Mouse (Mus musculus) kidney, embryonic 15.5 days (tissue): ENCODE measurements around the gene Cnnm1. TPM values are rescaled to one million over a fixed set of nuclear protein-coding genes. Genes with fewer than 3 reads are reported as not detected.

ENCODE experiments used
- ATAC-seq: fragments of 200-750 bp; cut with Nextera tagmentation; replicated peaks from 2 replicates; pipeline ENCODE4 v1.8.0; 2017; ENCODE audit warnings: moderate TSS enrichment; ENCODE audit not compliant: low FRiP score
- H3K27ac ChIP-seq: fragments of 300-500 bp; sonication (generic); 2 replicates; pipeline ENCODE4 v1.5.1; 2015; ENCODE audit warnings: mild to moderate bottlenecking, inconsistent platforms
- H3K27me3 ChIP-seq: fragments of 300-500 bp; sonication (generic); 2 replicates; pipeline ENCODE4 v1.6.1; 2015; ENCODE audit warnings: inconsistent platforms
- H3K36me3 ChIP-seq: fragments of 300-500 bp; sonication (generic); 2 replicates; pipeline ENCODE4 v1.6.1; 2015; ENCODE audit warnings: inconsistent platforms
- H3K4me1 ChIP-seq: fragments of 300-500 bp; sonication (generic); 2 replicates; pipeline ENCODE4 v1.6.1; 2015; ENCODE audit warnings: inconsistent platforms
- H3K4me2 ChIP-seq: fragments of 300-500 bp; sonication (generic); 2 replicates; pipeline ENCODE4 v1.6.1; 2015; ENCODE audit warnings: moderate library complexity, mild to moderate bottlenecking, inconsistent platforms
- H3K4me3 ChIP-seq: fragments of 300-500 bp; sonication (generic); replicated peaks from 2 replicates; pipeline ENCODE4 v1.5.1; 2015; ENCODE audit warnings: mild to moderate bottlenecking, inconsistent platforms
- H3K9ac ChIP-seq: fragments of 300-500 bp; sonication (generic); 2 replicates; pipeline ENCODE4 v1.6.1; 2015; ENCODE audit warnings: mild to moderate bottlenecking, inconsistent platforms
- H3K9me3 ChIP-seq: fragments of 300-500 bp; sonication (generic); replicated peaks from 2 replicates; pipeline ENCODE4 v1.6.1; 2016; ENCODE audit warnings: inconsistent platforms
- WGBS: fragments of 180-500 bp; shearing (Covaris S2); methylation state at CpG from one replicate; pipeline ENCODE4 v1.1.7; 2015; ENCODE audit warnings: mixed read lengths; 5-methylcytosine and 5-hydroxymethylcytosine counted together
- polyA plus RNA-seq: library from polyadenylated mRNA; unstranded; fragments of >200 nt; fragmentation: Nextera tagmentation; extraction: Ambion mirVana; gene quantifications from 2 replicates; pipeline ENCODE4 v1.2.1, GENCODE M21; 2015

Gene Cnnm1
- polyA plus RNA-seq, 1 experiment from 2014 or later = 0.19 TPM

DNA sequence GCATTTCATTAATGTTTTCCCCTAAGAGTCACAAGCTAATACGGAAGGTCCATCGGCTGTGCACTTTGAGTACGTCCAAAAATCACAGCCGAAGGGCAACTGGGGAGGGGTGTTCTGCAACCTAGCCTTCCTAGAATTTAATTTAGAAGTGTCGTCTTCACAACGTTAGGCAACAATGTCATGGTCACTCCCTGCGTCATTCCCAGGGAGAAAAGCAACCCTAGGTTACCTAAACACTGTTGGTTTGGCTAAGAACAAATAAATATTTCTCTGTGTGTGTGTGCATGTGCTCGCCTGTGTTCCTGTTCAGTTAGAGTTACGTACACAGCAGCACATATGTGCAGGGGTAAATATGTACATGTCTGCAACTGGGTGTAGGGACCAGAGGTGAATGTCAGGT is 85.8 kb downstream of the Cnnm1 start:
- Histone ChIP-seq H3K27me3 (peaks cover 15% of the 10 kb centered on the region), H3K4me2 (no peak overlapping the region), H3K9ac (no peak overlapping the region), H3K9me3 (no peaks in the 10 kb centered on the region), H3K27ac (no peak overlapping the region), H3K36me3 (no peaks in the 10 kb centered on the region), H3K4me3 (no peak overlapping the region), H3K4me1 (peaks cover 34% of the 10 kb centered on the region)
- 76% methylated on average over 9 of the region's 9 CpGs for WGBS
- ATAC-seq = no peak

DNA sequence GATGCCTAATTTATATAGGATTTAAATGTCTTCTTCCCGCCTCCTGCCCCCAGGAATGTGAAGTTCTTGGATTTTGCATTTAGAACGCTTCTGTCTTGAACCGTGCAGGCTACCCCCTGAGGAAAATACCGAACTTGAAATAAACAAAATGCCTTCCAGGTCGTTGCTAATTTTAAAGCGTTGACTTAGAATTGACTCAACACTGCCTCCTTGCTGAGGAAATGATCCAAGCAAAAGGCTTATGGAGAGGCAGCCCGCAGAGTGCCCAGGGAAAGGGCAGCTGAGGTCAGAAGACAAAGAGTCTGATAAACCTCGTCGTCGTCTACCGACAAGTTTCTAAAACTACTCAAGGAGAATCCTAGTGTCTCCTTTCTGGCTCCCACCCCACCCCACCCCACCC is 86.9 kb downstream of the Cnnm1 start:
- H3K27ac ChIP-seq = no peak overlapping the region
- no peaks in the 10 kb centered on the region for H3K36me3 ChIP-seq
- 15% methylated on average over 11 of the region's 11 CpGs for whole genome bisulfite sequencing
- H3K4me2 ChIP-seq = no peak overlapping the region
- no peak overlapping the region for H3K9ac ChIP-seq
- ATAC-seq = no peak
- H3K4me1 ChIP-seq = peaks cover 23% of the 10 kb centered on the region
- H3K4me3 ChIP-seq = no peak overlapping the region
- no peaks in the 10 kb centered on the region for H3K9me3 ChIP-seq
- peaks cover 22% of the 10 kb centered on the region for H3K27me3 ChIP-seq

DNA sequence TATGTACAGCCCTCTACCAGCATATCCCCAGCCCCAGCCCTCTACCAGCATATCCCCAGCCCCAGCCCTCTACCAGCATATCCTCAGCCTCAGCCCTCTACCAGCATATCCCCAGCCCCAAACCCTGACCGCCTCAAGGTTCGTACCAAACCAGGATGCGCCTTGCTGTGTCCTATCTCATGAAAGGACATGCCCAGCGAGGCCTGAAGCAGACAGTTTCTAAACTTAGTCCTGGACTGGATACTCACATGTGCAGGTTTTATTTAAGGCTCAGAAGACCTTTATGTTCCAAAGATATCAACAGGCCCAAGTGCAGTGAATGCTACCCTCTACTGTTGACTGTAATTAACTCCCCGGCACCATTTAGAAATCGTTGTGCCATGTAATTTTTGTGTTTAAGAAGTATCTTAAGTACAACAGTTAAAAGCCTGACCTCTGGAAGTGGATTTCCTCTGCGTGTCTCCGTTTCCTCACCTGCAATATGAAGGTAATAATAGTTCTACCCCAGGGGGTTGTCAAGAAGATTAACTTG is 87.9 kb downstream of the Cnnm1 start:
- no peak for ATAC-seq
- H3K9ac ChIP-seq = no peak overlapping the region
- 88% methylated on average over 8 of the region's 8 CpGs for WGBS
- H3K27me3 ChIP-seq = peaks cover 25% of the 10 kb centered on the region
- no peak overlapping the region for H3K27ac ChIP-seq
- no peak overlapping the region for H3K4me2 ChIP-seq
- peaks cover 18% of the 10 kb centered on the region for H3K4me1 ChIP-seq
- no peaks in the 10 kb centered on the region for H3K36me3 ChIP-seq
- no peak overlapping the region for H3K4me3 ChIP-seq
- no peaks in the 10 kb centered on the region for H3K9me3 ChIP-seq

DNA sequence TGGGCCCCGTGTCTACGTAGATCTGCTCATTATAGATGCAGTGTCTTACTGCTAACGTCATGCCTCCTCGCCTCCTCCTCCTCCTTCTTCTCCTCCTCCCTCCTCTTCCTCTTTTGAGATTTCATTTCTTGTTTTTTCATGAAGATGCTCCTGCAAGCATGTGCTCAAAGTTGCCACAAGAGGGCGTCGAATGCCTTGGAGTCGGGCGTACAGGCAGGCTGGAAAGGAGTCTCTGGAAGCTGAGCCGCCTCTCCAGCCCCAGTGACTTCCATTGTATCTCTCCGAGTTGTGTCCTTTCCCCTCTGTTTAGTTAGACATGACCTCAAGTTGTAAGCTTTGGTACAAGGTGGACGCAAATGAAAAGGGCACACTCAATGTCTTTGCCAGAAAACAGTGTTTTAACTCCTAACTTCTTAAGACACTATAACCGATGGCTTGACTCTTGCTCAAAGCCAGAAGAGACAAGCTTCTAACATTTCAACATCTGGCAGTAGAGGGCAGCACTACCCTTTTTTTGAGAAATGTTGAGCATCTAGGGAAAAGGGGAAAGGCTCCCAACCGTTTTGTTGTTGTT is 90.0 kb downstream of the Cnnm1 start:
- Histone ChIP-seq H3K4me3 (peak overlapping the region; percentile 20; the same call in 1 of the 2 replicates), H3K4me1 (peaks cover 4% of the 10 kb centered on the region), H3K9me3 (no peaks in the 10 kb centered on the region), H3K9ac (no peak overlapping the region), H3K36me3 (no peaks in the 10 kb centered on the region), H3K4me2 (peak overlapping the region; percentile 50), H3K27me3 (peaks cover 25% of the 10 kb centered on the region), H3K27ac (no peak overlapping the region)
- 3% methylated on average over 13 of the region's 13 CpGs for WGBS
- peak; percentile 75 for ATAC-seq

DNA sequence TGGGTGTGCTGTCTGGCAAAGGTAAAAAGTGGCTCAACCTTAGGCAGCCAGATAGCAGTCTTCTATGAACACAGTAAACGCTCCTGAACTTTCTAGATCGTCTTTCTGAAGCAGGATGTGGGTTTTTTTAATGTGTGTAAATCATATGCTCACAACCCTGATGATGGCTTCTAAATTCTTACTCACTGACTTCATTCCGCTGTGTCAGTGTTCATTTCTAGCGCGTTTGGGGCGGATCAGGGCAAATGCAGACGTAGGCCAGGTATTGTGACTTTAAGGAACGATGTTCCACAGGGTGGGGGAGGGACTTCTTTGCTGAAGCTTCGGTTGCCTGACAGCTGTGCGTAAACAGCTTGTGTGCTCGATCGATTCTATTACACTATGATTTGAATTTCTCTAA is 90.7 kb downstream of the Cnnm1 start:
- H3K27ac ChIP-seq = no peak overlapping the region
- no peak overlapping the region for H3K4me2 ChIP-seq
- H3K9ac ChIP-seq = no peak overlapping the region
- no peaks in the 10 kb centered on the region for H3K36me3 ChIP-seq
- no peak overlapping the region for H3K4me3 ChIP-seq
- H3K4me1 ChIP-seq = peaks cover 2% of the 10 kb centered on the region; the same call in 1 of the 2 replicates
- 29% methylated on average over 12 of the region's 12 CpGs for WGBS
- peaks cover 25% of the 10 kb centered on the region for H3K27me3 ChIP-seq
- no peaks in the 10 kb centered on the region for H3K9me3 ChIP-seq
- no peak for ATAC-seq

DNA sequence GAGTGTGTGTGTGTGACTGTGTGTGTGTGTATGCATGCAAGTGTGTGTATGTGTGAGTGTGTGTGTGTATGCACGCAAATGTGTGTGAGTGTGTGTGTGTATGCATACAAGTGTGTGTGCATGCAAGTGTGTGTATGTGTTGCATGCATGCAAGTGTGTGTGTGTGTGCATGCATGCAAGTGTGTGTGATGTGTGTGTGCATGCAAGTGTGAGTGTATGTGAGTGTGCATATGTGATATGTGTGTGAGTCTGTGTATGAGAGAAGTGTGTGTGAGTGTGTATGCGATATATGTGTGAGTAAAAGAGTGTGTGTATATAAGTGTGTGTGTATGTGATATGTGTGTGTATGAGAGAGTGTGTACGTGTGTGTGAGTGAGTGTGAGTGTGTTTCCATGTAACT is 95.1 kb downstream of the Cnnm1 start:
- peaks cover 16% of the 10 kb centered on the region for H3K27me3 ChIP-seq
- no peak overlapping the region for H3K9ac ChIP-seq
- H3K4me1 ChIP-seq = no peaks in the 10 kb centered on the region
- 95% methylated on average over 3 of the region's 3 CpGs for WGBS
- H3K36me3 ChIP-seq = no peaks in the 10 kb centered on the region
- H3K27ac ChIP-seq = no peak overlapping the region
- no peak for ATAC-seq
- H3K4me2 ChIP-seq = no peak overlapping the region
- H3K9me3 ChIP-seq = no peaks in the 10 kb centered on the region
- H3K4me3 ChIP-seq = no peak overlapping the region

DNA sequence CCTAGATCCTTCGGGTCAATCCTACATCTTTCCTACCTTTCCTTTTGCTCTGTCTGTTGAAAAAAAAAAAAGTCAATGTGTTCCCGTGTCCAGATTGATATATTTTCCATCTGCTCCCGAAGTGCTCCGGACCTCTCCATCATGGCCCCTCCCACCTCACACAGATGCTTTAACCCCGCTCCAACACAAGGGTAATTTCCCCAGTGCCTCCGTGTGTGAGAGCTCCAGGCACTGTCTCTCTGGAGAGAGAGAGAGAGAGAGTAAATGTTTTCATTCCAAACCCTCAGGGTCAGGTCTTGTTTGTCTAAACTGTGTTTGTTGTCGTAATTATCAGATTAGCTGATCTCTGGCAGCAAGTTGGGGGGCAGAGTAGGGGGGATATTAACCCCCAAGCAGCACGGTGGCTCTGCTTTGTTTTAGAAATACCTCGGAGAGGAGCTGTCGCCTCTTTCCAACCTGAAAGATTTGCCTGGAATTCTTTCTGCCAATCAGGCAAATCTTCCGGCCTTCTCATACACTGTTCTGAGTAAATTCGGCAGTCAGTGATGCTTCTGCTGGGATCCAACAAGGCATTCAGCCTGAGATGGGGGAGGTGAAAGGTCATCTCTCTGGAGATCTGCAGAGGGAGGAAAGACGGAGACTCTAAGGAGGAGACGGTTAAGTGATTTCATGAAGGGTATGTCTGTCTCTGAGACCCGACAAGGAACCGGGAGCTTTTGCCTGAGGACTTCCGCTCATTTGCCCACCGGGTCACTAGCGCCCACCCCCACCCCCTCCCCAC is 106.3 kb downstream of the Cnnm1 start:
- Histone ChIP-seq H3K4me2 (peak overlapping the region; percentile 44), H3K4me3 (no peak overlapping the region), H3K9me3 (no peaks in the 10 kb centered on the region), H3K27ac (no peak overlapping the region), H3K27me3 (peaks cover 56% of the 10 kb centered on the region), H3K4me1 (peaks cover 14% of the 10 kb centered on the region), H3K36me3 (no peaks in the 10 kb centered on the region), H3K9ac (peak overlapping the region; percentile 8; the same call in 1 of the 2 replicates)
- ATAC-seq = no peak
- WGBS = 6% methylated on average over 19 of the region's 19 CpGs

Other genes starting within 250 kb of the Cnnm1 start
- 0.49 and 1.8 TPM in 2 replicates for gene Hpse2, start 52.1 kb upstream of the Cnnm1 start, polyA plus RNA-seq
- 57.8 and 59.0 TPM in 2 replicates for gene Got1, start 84.2 kb downstream of the Cnnm1 start, polyA plus RNA-seq
- 0.26 and 0.48 TPM in 2 replicates for gene Nkx2-3, start 171.9 kb downstream of the Cnnm1 start, polyA plus RNA-seq
- gene Slc25a28, start 234.4 kb downstream of the Cnnm1 start, polyA plus RNA-seq = 13.7 and 14.3 TPM in 2 replicates
- 12.3 and 14.4 TPM in 2 replicates for gene Entpd7, start 249.2 kb downstream of the Cnnm1 start, polyA plus RNA-seq